Mouse (Mus musculus): ENCODE data around the gene Ehhadh. TPM values are rescaled to one million over a fixed set of nuclear protein-coding genes. Genes with fewer than 3 reads are reported as not detected.
"Not testable (repeated sequence)": the region's sequence is repeated elsewhere in the genome, so short reads cannot be mapped to it uniquely, and the experiment has no call there.

Ehhadh gene
- polyA plus RNA-seq, 1 experiment from 2014 or later, result 0.61 TPM

- H3K4me1 ChIP-seq, result peaks cover 16% of the 10 kb centered on the region
- WGBS, result 42% methylated on average over 2 of the region's 2 CpGs
- not testable (repeated sequence) for H3K36me3 ChIP-seq (ENCODE audit: poor library complexity, severe bottlenecking); ATAC-seq; H3K27ac ChIP-seq; H3K27me3 ChIP-seq; H3K9me3 ChIP-seq (replicated peaks)
- H3K4me2 ChIP-seq, result peak overlapping the region; percentile 82
- peak overlapping the region; percentile 83 for H3K4me3 ChIP-seq
- H3K9ac ChIP-seq, result peak overlapping the region; percentile 91
Measured at GRCm38 (mm10) chr16:21793080-21793810, 5.6 kb upstream of the Ehhadh start.

GRCm38 (mm10) chr16:21791779-21792178 lies 4.2 kb upstream of the Ehhadh start:
- Histone ChIP-seq H3K9me3 (replicated peaks) (no peaks in the 10 kb centered on the region), H3K36me3 (ENCODE audit: poor library complexity, severe bottlenecking) (peaks cover 1% of the 10 kb centered on the region; the same call in 1 of the 2 replicates), H3K27me3 (no peaks in the 10 kb centered on the region), H3K4me1 (peaks cover 26% of the 10 kb centered on the region), H3K9ac (no peak overlapping the region), H3K4me3 (no peak overlapping the region), H3K4me2 (no peak overlapping the region), H3K27ac (no peak overlapping the region)
- ATAC-seq, result no peak
- WGBS, result 69% methylated on average over 3 of the region's 3 CpGs

DNA sequence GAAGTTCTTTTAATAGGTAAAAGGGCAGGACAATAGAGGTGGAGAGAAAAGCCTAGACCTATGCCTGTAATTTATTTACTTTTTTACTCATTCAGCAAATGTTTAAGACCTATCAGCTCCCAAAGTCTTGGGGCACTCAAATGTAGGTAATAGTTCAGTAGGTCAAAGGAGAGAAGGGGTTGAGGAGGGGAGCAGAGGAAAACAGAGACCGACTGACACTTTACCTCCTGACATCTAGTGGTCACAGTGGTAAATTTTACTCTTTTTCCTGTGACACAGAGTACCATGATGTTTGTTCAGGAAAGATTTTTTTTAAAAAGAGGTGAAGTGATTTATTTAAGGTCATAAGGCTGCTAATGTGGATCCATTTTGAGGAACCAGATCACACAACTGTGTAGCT lies 2.9 kb upstream of the Ehhadh start:
- no peaks in the 10 kb centered on the region for H3K9me3 ChIP-seq (replicated peaks)
- peaks cover 22% of the 10 kb centered on the region for H3K4me1 ChIP-seq
- ATAC-seq, result no peak
- H3K27me3 ChIP-seq, result no peaks in the 10 kb centered on the region
- WGBS, result 3% methylated on average over 1 of the region's 1 CpGs
- no peak overlapping the region for H3K27ac ChIP-seq
- H3K36me3 ChIP-seq (ENCODE audit: poor library complexity, severe bottlenecking), result no peaks in the 10 kb centered on the region
- no peak overlapping the region for H3K9ac ChIP-seq
- no peak overlapping the region for H3K4me3 ChIP-seq
- no peak overlapping the region for H3K4me2 ChIP-seq

DNA sequence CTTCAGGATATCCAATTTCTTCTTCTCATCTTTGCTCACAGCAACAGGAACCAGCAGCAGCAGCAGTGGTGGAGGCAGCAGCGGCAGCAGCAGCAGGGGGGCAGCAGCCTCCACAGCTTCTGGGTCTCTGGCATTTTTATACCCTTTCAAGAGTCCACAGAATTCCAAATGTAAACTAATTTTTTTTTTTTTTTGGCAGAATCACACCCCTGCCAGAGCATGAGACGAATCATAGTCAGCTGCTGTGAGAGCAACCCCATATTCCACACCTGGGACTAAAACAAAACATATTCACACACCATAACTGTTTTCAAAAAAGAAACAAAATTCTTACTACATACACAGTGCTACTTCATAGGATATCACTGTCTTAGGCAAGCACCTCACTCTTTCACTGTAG lies 1.6 kb upstream of the Ehhadh start:
- Histone ChIP-seq H3K4me3 (no peak overlapping the region), H3K4me1 (peaks cover 16% of the 10 kb centered on the region), H3K36me3 (ENCODE audit: poor library complexity, severe bottlenecking) (no peaks in the 10 kb centered on the region), H3K27me3 (no peaks in the 10 kb centered on the region), H3K27ac (no peak overlapping the region), H3K9ac (no peak overlapping the region), H3K9me3 (replicated peaks) (no peaks in the 10 kb centered on the region), H3K4me2 (no peak overlapping the region)
- no peak for ATAC-seq
- WGBS, result 84% methylated on average over 2 of the region's 2 CpGs

DNA sequence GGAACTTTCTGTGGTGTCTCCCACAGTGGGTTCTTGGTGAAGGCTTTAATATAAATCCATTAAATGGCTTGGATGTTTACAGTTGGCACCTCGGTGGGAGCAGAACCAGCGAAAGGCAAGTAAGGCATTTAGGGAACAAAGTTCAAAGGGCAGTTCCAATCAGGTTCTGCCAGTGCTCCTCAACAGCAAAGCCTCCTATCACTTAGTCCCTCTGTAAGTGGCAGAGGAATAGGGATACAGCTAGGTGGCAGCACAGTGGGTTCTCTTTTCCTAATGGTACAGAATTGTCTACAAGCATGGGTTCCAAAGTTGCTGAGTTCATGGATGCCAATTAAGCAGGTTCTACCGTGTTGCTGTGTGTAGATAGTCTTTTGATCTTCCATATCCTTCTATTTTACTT lies 974 bp upstream of the Ehhadh start:
- Histone ChIP-seq H3K9me3 (replicated peaks) (no peaks in the 10 kb centered on the region), H3K4me2 (no peak overlapping the region), H3K4me3 (no peak overlapping the region), H3K9ac (no peak overlapping the region), H3K36me3 (ENCODE audit: poor library complexity, severe bottlenecking) (no peaks in the 10 kb centered on the region), H3K27ac (no peak overlapping the region), H3K4me1 (peaks cover 14% of the 10 kb centered on the region), H3K27me3 (no peaks in the 10 kb centered on the region)
- 57% methylated on average over 3 of the region's 3 CpGs for whole genome bisulfite sequencing
- no peak for ATAC-seq

- Histone ChIP-seq H3K4me3 (no peak overlapping the region), H3K27me3 (no peaks in the 10 kb centered on the region)
- WGBS, result 86% methylated on average over 8 of the region's 8 CpGs
Measured at GRCm38 (mm10) chr16:21786317-21786716, 1.3 kb downstream of the Ehhadh start.

GRCm38 (mm10) chr16:21785000-21785399 lies 2.6 kb downstream of the Ehhadh start:
- Histone ChIP-seq H3K9me3 (replicated peaks) (no peaks in the 10 kb centered on the region), H3K27ac (no peak overlapping the region), H3K9ac (no peak overlapping the region), H3K36me3 (ENCODE audit: poor library complexity, severe bottlenecking) (no peaks in the 10 kb centered on the region), H3K4me1 (peaks cover 11% of the 10 kb centered on the region), H3K4me2 (no peak overlapping the region), H3K4me3 (no peak overlapping the region), H3K27me3 (no peaks in the 10 kb centered on the region)
- WGBS, result 70% methylated on average over 4 of the region's 4 CpGs
- ATAC-seq, result no peak

More at GRCm38 (mm10) chr16:21786317-21786716, 1.3 kb downstream of the Ehhadh start:
- peaks cover 11% of the 10 kb centered on the region for H3K4me1 ChIP-seq
- H3K9me3 ChIP-seq (replicated peaks), result no peaks in the 10 kb centered on the region
- no peak for ATAC-seq
- no peak overlapping the region for H3K9ac ChIP-seq
- H3K4me2 ChIP-seq, result no peak overlapping the region
- no peaks in the 10 kb centered on the region for H3K36me3 ChIP-seq (ENCODE audit: poor library complexity, severe bottlenecking)
- no peak overlapping the region for H3K27ac ChIP-seq

DNA sequence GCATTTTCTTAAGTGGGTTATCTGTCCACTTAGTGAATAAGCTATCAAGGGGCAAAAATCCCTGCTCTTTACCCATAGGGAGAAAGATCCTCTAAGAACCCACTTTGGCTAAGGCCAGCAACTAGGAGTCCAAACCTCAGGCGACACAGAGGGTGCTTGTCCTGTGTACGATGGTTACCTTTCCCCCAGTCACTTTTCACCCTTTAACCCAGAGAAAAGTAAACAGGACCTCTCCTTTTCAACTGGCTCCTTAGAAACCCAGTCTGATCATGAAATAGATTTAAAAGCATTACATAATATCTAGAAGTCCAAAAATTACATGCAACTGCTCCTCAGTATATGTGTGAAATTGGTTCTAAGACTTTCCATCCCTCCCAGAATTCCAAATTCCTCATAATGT lies 4.8 kb downstream of the Ehhadh start:
- no peaks in the 10 kb centered on the region for H3K9me3 ChIP-seq (replicated peaks)

DNA sequence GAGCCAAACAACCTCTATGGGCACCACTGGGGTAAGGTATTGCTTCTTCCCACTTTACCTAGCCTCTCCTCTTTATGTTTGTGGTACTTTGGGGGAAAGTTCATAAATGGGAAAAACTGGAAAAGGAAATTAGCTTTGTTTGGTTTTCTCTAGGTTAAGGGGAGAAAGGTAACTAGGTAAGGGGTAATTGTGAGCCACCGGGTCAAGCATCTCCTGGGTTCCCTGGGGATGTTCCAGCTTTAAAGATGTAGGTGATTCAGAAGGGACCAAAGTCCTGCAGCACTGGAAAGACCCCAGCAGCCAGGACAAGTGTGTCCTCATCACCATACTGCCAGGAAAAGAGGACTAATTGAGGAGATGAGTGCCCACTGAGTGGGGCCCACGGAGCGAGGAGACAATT lies 5.7 kb downstream of the Ehhadh start:
- Histone ChIP-seq H3K4me3 (no peak overlapping the region), H3K4me2 (no peak overlapping the region), H3K4me1 (no peaks in the 10 kb centered on the region), H3K27me3 (no peaks in the 10 kb centered on the region), H3K9ac (no peak overlapping the region), H3K9me3 (replicated peaks) (no peaks in the 10 kb centered on the region), H3K36me3 (ENCODE audit: poor library complexity, severe bottlenecking) (no peaks in the 10 kb centered on the region), H3K27ac (no peak overlapping the region)
- WGBS, result 80% methylated on average over 3 of the region's 3 CpGs
- no peak for ATAC-seq

More for the DNA sequence above, 4.8 kb downstream of the Ehhadh start:
- no peak for ATAC-seq
- Histone ChIP-seq H3K27me3 (no peaks in the 10 kb centered on the region), H3K36me3 (ENCODE audit: poor library complexity, severe bottlenecking) (no peaks in the 10 kb centered on the region), H3K4me1 (peaks cover 7% of the 10 kb centered on the region), H3K27ac (no peak overlapping the region), H3K4me3 (no peak overlapping the region), H3K9ac (no peak overlapping the region), H3K4me2 (no peak overlapping the region)
- WGBS, result 86% methylated on average over 2 of the region's 2 CpGs

- Histone ChIP-seq H3K4me1 (no peaks in the 10 kb centered on the region), H3K9ac (no peak overlapping the region), H3K27ac (no peak overlapping the region), H3K36me3 (ENCODE audit: poor library complexity, severe bottlenecking) (no peaks in the 10 kb centered on the region), H3K27me3 (no peaks in the 10 kb centered on the region), H3K4me3 (no peak overlapping the region), H3K4me2 (no peak overlapping the region), H3K9me3 (replicated peaks) (no peaks in the 10 kb centered on the region)
- 83% methylated on average over 3 of the region's 3 CpGs for WGBS
- ATAC-seq, result no peak
Measured at GRCm38 (mm10) chr16:21781277-21781676, 6.3 kb downstream of the Ehhadh start.

GRCm38 (mm10) chr16:21779149-21779548 lies 8.5 kb downstream of the Ehhadh start:
- no peak overlapping the region for H3K9ac ChIP-seq
- no peak overlapping the region for H3K4me3 ChIP-seq
- H3K27me3 ChIP-seq, result no peaks in the 10 kb centered on the region
- no peak for ATAC-seq
- H3K4me2 ChIP-seq, result no peak overlapping the region
- H3K9me3 ChIP-seq (replicated peaks), result no peaks in the 10 kb centered on the region
- no peaks in the 10 kb centered on the region for H3K36me3 ChIP-seq (ENCODE audit: poor library complexity, severe bottlenecking)
- WGBS, result 92% methylated on average over 4 of the region's 4 CpGs
- no peak overlapping the region for H3K27ac ChIP-seq
- no peaks in the 10 kb centered on the region for H3K4me1 ChIP-seq

GRCm38 (mm10) chr16:21778293-21778866 lies 9.2 kb downstream of the Ehhadh start:
- Histone ChIP-seq H3K9ac (no peak overlapping the region), H3K27ac (no peak overlapping the region), H3K9me3 (replicated peaks) (no peaks in the 10 kb centered on the region), H3K4me2 (peak overlapping the region; percentile 28), H3K27me3 (no peaks in the 10 kb centered on the region), H3K36me3 (ENCODE audit: poor library complexity, severe bottlenecking) (no peaks in the 10 kb centered on the region), H3K4me3 (0 out of 2 replicates have a peak overlapping the region, but pooled peaks have one; percentile 6), H3K4me1 (no peaks in the 10 kb centered on the region)
- WGBS, result 38% methylated on average over 3 of the region's 3 CpGs
- no peak for ATAC-seq

GRCm38 (mm10) chr16:21774725-21775124 lies 12.9 kb downstream of the Ehhadh start:
- no peak overlapping the region for H3K4me3 ChIP-seq
- H3K36me3 ChIP-seq (ENCODE audit: poor library complexity, severe bottlenecking), result no peaks in the 10 kb centered on the region
- no peak overlapping the region for H3K9ac ChIP-seq
- WGBS, result 77% methylated on average over 4 of the region's 4 CpGs
- no peak overlapping the region for H3K4me2 ChIP-seq
- no peaks in the 10 kb centered on the region for H3K27me3 ChIP-seq
- ATAC-seq, result no peak
- no peaks in the 10 kb centered on the region for H3K4me1 ChIP-seq
- no peak overlapping the region for H3K27ac ChIP-seq
- no peaks in the 10 kb centered on the region for H3K9me3 ChIP-seq (replicated peaks)

Measured in forebrain, embryonic 13.5 days (tissue).